25 mouse cellular contexts compared by ENCODE assay signal in genomic region chr16:72225157-72225880, GRCm38 (mm10).
A peak's percentile ranks its signal among the peaks of the same experiment; 100 is the strongest.
DNase-seq lines count a peak whose midpoint lies in the region; ATAC-seq and TF ChIP-seq lines count a peak whose summit lies in the region.
"Had no signal": no experiment of that assay in that cellular context is flagged by ENCODE, and none has a peak within 500 bp of the region (broad histone marks: within the 10 kb centered on the region; RNA-seq: fewer than 3 reads in every experiment).

No protein-coding gene starts in this region.

- H3K9me3 ChIP-seq in lung, embryonic 15.5 days, result no peaks in the 10 kb centered on the region
- no peaks in the 10 kb centered on the region for H3K9me3 ChIP-seq in intestine, postnatal 0 days (ENCODE audit: control insufficient read depth)
- H3K9me3 ChIP-seq: embryonic facial prominence, embryonic 12.5 days; embryonic facial prominence, embryonic 15.5 days; heart, embryonic 10.5 days; heart, embryonic 13.5 days had no signal

- no peak overlapping the region for H3K4me2 ChIP-seq in lung, embryonic 15.5 days
- H3K4me2 ChIP-seq in intestine, postnatal 0 days (replicated peaks; ENCODE audit: low read depth), result no peak overlapping the region
- H3K4me2 ChIP-seq: embryonic facial prominence, embryonic 12.5 days; embryonic facial prominence, embryonic 15.5 days; heart, embryonic 13.5 days; hindbrain, embryonic 14.5 days had no signal

- TF ChIP-seq CTCF in intestine, postnatal 0 days (IDR thresholded peaks at IDR 0.05; ENCODE audit: low read depth), result no peak

- DNase-seq in lung, postnatal 14 days, result no peak
- peak; percentile 11 for DNase-seq in lung, postnatal 25 days (ENCODE audit: low spot score)
- DNase-seq in lung, postnatal 10 days, result no peak
- DNase-seq in adrenal gland, postnatal 25 days, result no peak
- DNase-seq: adrenal gland, adult 2 months; adrenal gland, postnatal 36 days; cerebellum, adult 18-20 months; cerebellum, adult 9-10 months; cerebellum, postnatal 25 days; forebrain, postnatal 0 days; gastrocnemius, postnatal 10 days; gastrocnemius, postnatal 36 days; heart, adult 2 months; heart, postnatal 14 days; heart, postnatal 4 days had no signal

- H3K36me3 ChIP-seq in lung, embryonic 15.5 days, result no peaks in the 10 kb centered on the region
- H3K36me3 ChIP-seq in intestine, postnatal 0 days (ENCODE audit: control insufficient read depth, insufficient read depth), result no peaks in the 10 kb centered on the region
- H3K36me3 ChIP-seq: embryonic facial prominence, embryonic 12.5 days; embryonic facial prominence, embryonic 15.5 days; heart, embryonic 10.5 days; heart, embryonic 13.5 days had no signal

- peak; percentile 64; the same call in 1 of the 2 replicates for ATAC-seq in lung, embryonic 15.5 days (ENCODE audit: borderline replicate concordance, extremely low read depth, low FRiP score, low TSS enrichment)
- peak; percentile 88 for ATAC-seq in intestine, postnatal 0 days
- ATAC-seq: CD4-positive, CD25-positive, alpha-beta regulatory T cell, adult 4 months; forebrain, embryonic 14.5 days; forebrain, postnatal 0 days; hindbrain, postnatal 0 days had no signal

- WGBS in lung, embryonic 15.5 days, result 48% methylated on average over 4 of the region's 4 CpGs
- 54% methylated on average over 4 of the region's 4 CpGs for WGBS in intestine, postnatal 0 days

- no peaks in the 10 kb centered on the region for H3K4me1 ChIP-seq in lung, embryonic 15.5 days
- H3K4me1 ChIP-seq in intestine, postnatal 0 days (replicated peaks; ENCODE audit: control insufficient read depth, insufficient read depth, low read length), result no peaks in the 10 kb centered on the region
- H3K4me1 ChIP-seq: embryonic facial prominence, embryonic 12.5 days; embryonic facial prominence, embryonic 15.5 days; heart, embryonic 10.5 days had no signal

- H3K4me3 ChIP-seq in lung, embryonic 15.5 days, result no peak overlapping the region
- no peak overlapping the region for H3K4me3 ChIP-seq in intestine, postnatal 0 days (ENCODE audit: low read depth, low read length)
- H3K4me3 ChIP-seq: embryonic facial prominence, embryonic 12.5 days; embryonic facial prominence, embryonic 15.5 days; heart, adult 2 months; heart, embryonic 10.5 days; heart, embryonic 13.5 days had no signal

- no peak overlapping the region for H3K9ac ChIP-seq in lung, embryonic 15.5 days
- no peak overlapping the region for H3K9ac ChIP-seq in intestine, postnatal 0 days (ENCODE audit: low read depth, low read length)
- H3K9ac ChIP-seq: embryonic facial prominence, embryonic 12.5 days; embryonic facial prominence, embryonic 15.5 days; forebrain, postnatal 0 days; heart, embryonic 13.5 days; hindbrain, embryonic 14.5 days had no signal

- H3K27me3 ChIP-seq in lung, embryonic 15.5 days, result no peaks in the 10 kb centered on the region
- H3K27me3 ChIP-seq in intestine, postnatal 0 days (replicated peaks; ENCODE audit: control insufficient read depth, insufficient read depth, low read length), result no peaks in the 10 kb centered on the region
- H3K27me3 ChIP-seq: embryonic facial prominence, embryonic 12.5 days; embryonic facial prominence, embryonic 15.5 days; heart, embryonic 13.5 days had no signal

- H3K27ac ChIP-seq in lung, embryonic 15.5 days, result peak overlapping the region; percentile 12; the same call in 1 of the 2 replicates
- H3K27ac ChIP-seq in intestine, postnatal 0 days (ENCODE audit: low read depth, low read length), result no peak overlapping the region
- H3K27ac ChIP-seq: embryonic facial prominence, embryonic 12.5 days; embryonic facial prominence, embryonic 15.5 days; heart, adult 2 months; heart, embryonic 10.5 days; heart, embryonic 13.5 days; hindbrain, embryonic 14.5 days; hindbrain, postnatal 0 days had no signal
